Mouse (Mus musculus) CD8-positive naive resting alpha-beta T cell, adult 2 months (primary cell): Measurements from ENCODE around the gene Fto.

Source experiments
- DNase-seq, 2 experiments: peaks; one replicate each; pipeline ENCODE4 v3.0.0; 2022; ENCODE audit warnings: low read depth in 2 of 2, low spot score in 2 of 2

Gene Fto

DNA sequence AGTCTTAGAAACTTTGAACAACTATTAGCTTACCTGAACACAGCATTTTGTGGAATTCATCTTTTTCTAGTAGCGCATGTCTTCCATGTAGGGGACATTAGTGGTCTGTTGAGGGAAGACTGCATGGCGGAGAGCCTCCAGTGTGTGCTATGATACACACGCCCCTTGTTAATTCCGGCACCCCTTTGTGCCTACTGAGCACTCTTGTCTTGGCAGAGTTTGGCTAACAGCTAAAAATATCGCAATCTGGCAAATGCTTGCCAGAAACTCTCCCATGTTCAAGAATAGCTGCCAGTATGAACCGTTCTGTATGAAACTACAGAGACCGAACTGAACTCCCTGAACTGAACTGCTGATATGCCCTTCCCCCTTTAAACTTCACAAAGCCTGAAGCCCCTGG is 10.2 kb downstream of the Fto start:
- DNase-seq: no peak

- DNase-seq: no peak
These were observed 10.9 kb downstream of the Fto start for GRCm38 (mm10) chr8:91324271-91324670.

DNA sequence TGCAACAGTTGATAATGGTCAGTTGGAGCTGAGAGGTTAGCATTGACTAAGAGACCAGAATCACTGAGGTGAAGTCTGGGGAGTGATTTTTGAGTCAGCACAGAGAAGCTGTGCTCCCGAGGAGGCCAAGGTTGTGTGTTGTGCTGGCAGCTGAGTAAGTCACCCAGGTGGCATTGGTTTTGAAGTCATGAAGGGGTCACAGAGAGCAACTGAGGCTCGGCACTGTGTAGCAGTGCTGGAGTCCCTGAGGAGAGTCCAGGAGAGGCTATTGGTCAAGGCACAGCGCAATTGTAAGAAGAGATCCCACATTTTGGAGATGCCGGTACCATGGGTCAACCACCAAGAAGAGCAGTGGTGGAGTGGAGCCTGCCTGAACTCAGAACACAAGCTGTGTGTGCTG is 11.6 kb downstream of the Fto start:
- no peak for DNase-seq

DNA sequence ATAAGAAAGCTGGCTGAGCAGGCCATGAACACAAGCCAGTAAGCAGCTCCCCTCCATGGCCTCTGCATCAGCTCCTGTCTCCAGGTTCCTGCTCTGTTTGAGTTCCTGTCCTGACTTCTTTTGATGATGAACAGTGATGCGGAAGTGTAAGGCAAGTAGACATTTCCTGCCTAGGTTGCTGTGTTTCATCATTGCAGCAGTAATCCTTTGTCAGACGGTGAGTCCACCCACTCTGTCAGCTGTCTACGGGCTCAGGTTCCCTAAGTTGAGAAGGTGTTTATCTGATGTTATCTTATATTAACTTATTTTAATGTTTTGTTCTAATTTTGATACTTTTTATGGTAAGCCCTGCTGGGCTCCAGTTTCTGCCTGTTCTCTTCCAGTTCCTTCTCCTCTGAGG is 12.7 kb downstream of the Fto start:
- no peak for DNase-seq

GRCm38 (mm10) chr8:91326946-91327345 is 13.6 kb downstream of the Fto start:
- DNase-seq: no peak

DNA sequence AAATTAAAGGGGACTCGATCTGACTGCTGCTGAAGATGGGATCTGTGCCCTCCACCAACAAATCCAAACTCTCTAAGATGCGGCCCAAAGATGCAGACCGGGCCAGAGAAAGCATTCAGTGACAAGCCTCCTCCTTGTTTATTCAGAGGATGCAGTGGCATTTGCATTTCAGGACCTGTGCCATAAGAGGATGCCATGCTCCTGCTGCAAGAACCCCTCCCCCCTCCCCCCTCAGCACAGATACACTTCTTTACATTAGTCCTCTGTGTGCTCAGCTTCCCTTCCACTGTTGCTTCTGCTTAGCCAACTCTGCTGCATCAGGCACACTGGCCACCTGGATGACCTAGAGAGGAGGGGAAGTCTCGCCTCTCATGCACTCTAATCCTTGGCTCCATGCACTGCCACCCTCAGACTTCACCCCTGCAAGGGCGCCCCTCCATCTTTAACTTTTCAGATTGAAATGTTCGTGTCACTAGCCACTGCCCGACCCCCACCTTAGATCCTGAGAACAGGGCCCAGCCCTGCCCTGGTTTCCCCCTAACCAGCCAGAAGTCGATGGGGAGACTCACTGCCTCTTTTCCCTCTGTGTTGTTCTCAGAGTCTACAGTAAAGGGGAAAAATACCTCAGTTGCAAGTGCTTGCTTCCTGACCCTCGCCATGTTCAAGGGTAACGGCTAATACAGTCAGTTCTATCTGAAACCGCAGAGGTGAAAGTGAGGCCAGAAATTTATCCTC is 14.3 kb downstream of the Fto start:
- DNase-seq: no peak

- no peak for DNase-seq
These were observed 15.7 kb downstream of the Fto start for GRCm38 (mm10) chr8:91329056-91329455.

DNA sequence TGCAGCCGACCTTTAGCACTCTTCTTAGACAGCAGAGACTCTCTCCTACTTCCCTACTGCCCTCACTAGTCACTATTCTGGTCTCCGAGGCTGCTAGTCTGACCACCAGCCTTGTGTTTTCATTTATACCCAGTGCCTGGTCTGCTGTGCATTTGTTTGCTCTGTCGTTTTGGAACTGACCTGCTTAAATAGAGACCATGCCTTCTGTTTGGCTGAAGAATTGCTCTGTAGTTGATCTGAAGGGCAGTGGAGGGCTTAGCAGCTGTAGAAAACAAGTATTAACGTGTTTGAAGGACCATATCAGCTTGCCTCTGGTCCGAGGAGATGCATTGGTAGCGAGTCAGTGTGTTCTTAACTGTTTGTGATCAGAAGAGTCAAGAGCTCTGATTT is 16.1 kb downstream of the Fto start:
- DNase-seq: no peak

DNA sequence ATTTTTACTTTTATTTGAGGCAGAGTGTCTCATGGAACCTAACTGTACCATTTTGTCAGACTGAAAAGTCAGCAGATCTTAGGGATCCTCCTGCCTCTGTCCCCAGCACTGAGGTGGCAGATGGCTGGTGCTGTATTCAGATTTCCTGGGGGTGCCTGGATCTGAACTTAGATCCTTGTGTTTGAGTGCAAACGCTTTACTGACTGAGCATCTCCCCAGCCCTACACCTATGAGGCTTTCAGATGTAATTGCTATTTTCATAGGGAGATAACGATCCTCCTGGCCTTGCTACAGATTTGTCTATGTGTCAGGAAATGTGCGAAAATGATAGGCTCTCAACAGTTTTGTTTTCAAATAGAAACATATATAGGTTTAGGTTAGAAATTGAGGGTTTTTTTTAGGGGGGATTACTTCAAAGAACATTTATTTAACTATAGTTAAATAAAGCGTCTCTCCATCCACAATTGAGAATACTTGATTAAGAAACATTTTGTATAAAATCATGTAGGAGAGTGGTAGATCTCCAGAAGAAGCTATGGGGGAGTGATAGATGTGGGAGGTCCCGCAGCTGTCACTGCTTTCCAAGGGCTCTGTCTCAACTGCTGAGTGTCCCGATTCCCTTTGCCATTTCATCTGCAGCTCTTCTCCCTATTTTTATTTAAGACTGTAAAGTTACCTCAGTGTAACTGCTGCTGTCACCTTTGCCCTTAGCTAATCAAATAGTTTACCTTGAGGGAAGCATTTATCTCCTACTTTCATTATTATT is 25.2 kb downstream of the Fto start:
- DNase-seq: no peak

- DNase-seq: no peak
These were observed 26.3 kb downstream of the Fto start for GRCm38 (mm10) chr8:91339651-91340050.

- DNase-seq: no peak
These were observed 27.4 kb downstream of the Fto start for GRCm38 (mm10) chr8:91340746-91341145.

DNA sequence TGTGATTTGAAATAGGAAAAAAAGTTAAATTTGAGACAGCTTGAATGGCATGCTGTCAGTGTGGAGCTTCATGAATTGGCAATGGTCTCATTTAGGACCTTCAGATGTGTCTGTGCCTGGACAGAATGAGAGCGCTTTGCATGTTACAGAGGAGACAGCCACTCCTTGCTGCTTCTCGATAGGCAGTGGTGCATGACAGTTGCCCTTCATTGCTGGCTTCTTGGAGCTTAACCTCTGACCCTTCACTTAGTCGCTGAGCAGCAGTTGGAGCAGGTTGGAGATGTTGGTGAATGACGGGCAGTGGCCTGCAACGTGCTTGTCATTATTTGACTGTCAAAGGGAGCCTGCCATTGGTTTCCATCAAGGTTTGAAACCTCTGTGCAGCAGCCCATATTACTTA is 28.9 kb downstream of the Fto start:
- no peak for DNase-seq

DNA sequence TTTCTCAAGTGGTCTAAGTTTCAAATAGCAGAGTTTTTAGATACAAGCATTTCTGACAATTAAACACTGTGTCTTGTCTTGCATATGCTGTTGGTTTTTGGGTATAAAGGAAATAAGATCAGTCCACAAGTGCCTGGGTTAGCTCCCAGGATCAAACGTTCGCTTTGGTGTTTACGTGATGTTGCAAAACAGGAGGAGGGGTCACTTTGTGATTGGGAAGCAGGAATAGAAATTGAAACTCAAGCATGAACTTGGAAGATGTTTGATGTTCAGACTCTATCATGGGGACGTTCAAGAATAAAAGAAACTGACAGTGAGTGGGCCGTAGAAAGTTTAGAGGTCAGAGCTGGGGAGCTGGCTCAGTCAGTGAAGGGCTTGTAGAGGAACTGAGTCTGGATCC is 29.5 kb downstream of the Fto start:
- no peak for DNase-seq

DNA sequence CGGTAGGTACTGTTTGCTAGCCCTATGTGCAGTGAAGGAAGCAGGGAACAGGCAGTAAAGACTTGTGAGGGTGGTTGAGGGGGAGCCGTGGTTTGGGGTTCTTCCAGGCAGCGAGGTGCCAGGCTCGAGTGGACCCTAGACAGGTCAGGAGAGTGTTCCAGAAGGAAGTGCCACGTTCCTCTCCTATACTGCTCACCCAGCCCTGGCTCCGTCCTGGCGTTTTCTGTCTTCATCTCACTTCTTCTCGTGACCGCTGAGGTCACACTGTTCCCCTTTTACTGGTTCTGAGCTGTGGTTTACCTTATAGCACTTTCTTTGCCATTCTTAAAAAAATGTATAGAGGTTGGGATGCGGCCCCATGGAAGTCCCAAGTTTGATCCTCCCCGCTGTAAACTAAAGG is 31.3 kb downstream of the Fto start:
- no peak for DNase-seq

- DNase-seq: no peak
These were observed 33.8 kb downstream of the Fto start for GRCm38 (mm10) chr8:91347146-91347545.

DNA sequence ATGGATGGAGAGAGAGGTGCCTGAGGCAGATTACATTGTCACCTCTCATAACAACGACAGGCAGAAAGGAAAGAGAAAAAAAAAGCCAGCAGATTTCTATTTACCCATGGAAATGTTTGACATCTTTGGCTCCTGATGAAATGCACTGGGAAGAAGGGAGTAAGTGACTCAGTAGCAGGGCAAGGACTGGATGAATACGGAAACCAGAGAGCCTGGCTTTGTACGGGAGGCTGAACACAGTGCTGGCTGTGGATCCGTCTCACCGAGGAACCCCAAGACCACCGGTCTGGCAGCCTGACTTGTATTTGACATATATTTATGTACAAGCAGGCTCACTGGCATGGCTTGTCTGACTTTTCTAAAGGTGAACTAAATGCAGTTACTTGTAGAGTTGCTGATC is 34.3 kb downstream of the Fto start:
- no peak for DNase-seq

- no peak for DNase-seq
These were observed 36.5 kb downstream of the Fto start for GRCm38 (mm10) chr8:91349816-91350215.

- DNase-seq: no peak
These were observed 37.3 kb downstream of the Fto start for GRCm38 (mm10) chr8:91350628-91351027.

DNA sequence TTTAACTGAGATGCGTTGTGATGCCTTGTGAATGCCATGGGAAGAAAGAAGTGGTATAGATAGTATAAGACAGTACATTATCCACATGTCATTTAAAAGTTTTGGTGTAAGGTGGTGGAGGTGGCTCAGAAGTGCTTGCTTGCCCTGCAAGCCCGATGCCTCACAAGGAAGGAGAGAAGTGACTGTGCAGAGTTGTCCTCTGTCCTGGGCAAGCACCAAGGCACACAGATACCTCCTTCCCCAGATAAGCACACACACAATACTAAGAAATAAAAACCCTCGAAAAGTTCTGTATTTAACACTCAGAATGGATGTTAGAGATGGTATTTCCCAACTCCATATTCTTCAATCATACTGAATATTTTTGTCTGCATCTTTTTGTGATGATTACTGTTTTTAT is 39.3 kb downstream of the Fto start:
- no peak for DNase-seq

- no peak for DNase-seq
These were observed 39.7 kb downstream of the Fto start for GRCm38 (mm10) chr8:91353062-91353461.

GRCm38 (mm10) chr8:91353907-91354306 is 40.6 kb downstream of the Fto start:
- DNase-seq: no peak

- no peak for DNase-seq
These were observed 42.1 kb downstream of the Fto start for GRCm38 (mm10) chr8:91355301-91355905.
